Mouse (Mus musculus): ENCODE measurements around the gene 4930452B06Rik. TPM values are rescaled to one million over a fixed set of nuclear protein-coding genes. Genes with fewer than 3 reads are reported as not detected.

4930452B06Rik gene
- total RNA-seq (2014; rRNA removed) (8.3 and 10.9 TPM in 2 replicates), polyA plus RNA-seq (2015; fragmentation: Nextera tagmentation; extraction: Ambion mirVana) (7.3 and 9.2 TPM in 2 replicates)

GRCm38 (mm10) chr14:8665636-8666411 lies at the start of gene 4930452B06Rik:
TSS of gene 4930452B06Rik (minus strand) at chr14:8666240.
- H3K9me3 ChIP-seq (ENCODE audit: low read length), result no peaks in the 10 kb centered on the region
- WGBS, result under 1% methylated on average over 45 of the region's 45 CpGs
- H3K9ac ChIP-seq, result peak within 1 kb of the TSS; percentile 81
- peak within 1 kb of the TSS; percentile 89 for H3K4me2 ChIP-seq (ENCODE audit: low read depth)
- no peak for TF ChIP-seq CTCF (IDR thresholded peaks at IDR 0.05; ENCODE audit: low read depth)
- no peaks in the 10 kb centered on the region for H3K36me3 ChIP-seq (ENCODE audit: insufficient read depth)
- peak; percentile 99 for ATAC-seq
- H3K4me1 ChIP-seq (ENCODE audit: insufficient read depth), result 0 out of 2 replicates have a peak, but pooled peaks cover 3% of the 10 kb centered on the region
- 0 out of 2 replicates have a peak within 1 kb of the TSS, but pooled peaks have one; percentile 35 for H3K27ac ChIP-seq (ENCODE audit: low read depth, low read length)
- DNase-seq, result peak; percentile 90
- H3K4me3 ChIP-seq (ENCODE audit: low read depth, low read length), result peak within 1 kb of the TSS; percentile 69
- H3K27me3 ChIP-seq (ENCODE audit: insufficient read depth, low read length), result no peaks in the 10 kb centered on the region

GRCm38 (mm10) chr14:8712674-8713073 lies 46.6 kb upstream of the 4930452B06Rik start:
- no peak overlapping the region for H3K4me2 ChIP-seq (ENCODE audit: low read depth)
- H3K4me3 ChIP-seq (ENCODE audit: low read depth, low read length), result no peak overlapping the region
- WGBS, result 45% methylated on average over 4 of the region's 4 CpGs
- H3K27me3 ChIP-seq (ENCODE audit: insufficient read depth, low read length), result no peaks in the 10 kb centered on the region
- H3K27ac ChIP-seq (ENCODE audit: low read depth, low read length), result no peak overlapping the region
- TF ChIP-seq CTCF (IDR thresholded peaks at IDR 0.05; ENCODE audit: low read depth), result no peak
- H3K9me3 ChIP-seq (ENCODE audit: low read length), result no peaks in the 10 kb centered on the region
- DNase-seq, result no peak
- no peak overlapping the region for H3K9ac ChIP-seq
- no peaks in the 10 kb centered on the region for H3K4me1 ChIP-seq (ENCODE audit: insufficient read depth)
- no peaks in the 10 kb centered on the region for H3K36me3 ChIP-seq (ENCODE audit: insufficient read depth)
- ATAC-seq, result no peak

- H3K4me1 ChIP-seq (ENCODE audit: insufficient read depth), result no peaks in the 10 kb centered on the region
- H3K4me2 ChIP-seq (ENCODE audit: low read depth), result no peak overlapping the region
- 2% methylated on average over 1 of the region's 1 CpGs for WGBS
- no peak overlapping the region for H3K9ac ChIP-seq
- DNase-seq (no peak), ATAC-seq (no peak)
- no peaks in the 10 kb centered on the region for H3K9me3 ChIP-seq (ENCODE audit: low read length)
- no peaks in the 10 kb centered on the region for H3K36me3 ChIP-seq (ENCODE audit: insufficient read depth)
- no peak overlapping the region for H3K27ac ChIP-seq (ENCODE audit: low read depth, low read length)
- no peaks in the 10 kb centered on the region for H3K27me3 ChIP-seq (ENCODE audit: insufficient read depth, low read length)
- TF ChIP-seq CTCF (IDR thresholded peaks at IDR 0.05; ENCODE audit: low read depth), result no peak
- no peak overlapping the region for H3K4me3 ChIP-seq (ENCODE audit: low read depth, low read length)
Observed at GRCm38 (mm10) chr14:8689451-8689850, 23.4 kb upstream of the 4930452B06Rik start.

GRCm38 (mm10) chr14:8688462-8688861 lies 22.4 kb upstream of the 4930452B06Rik start:
- ATAC-seq, result no peak
- TF ChIP-seq CTCF (IDR thresholded peaks at IDR 0.05; ENCODE audit: low read depth), result no peak
- 40% methylated on average over 1 of the region's 1 CpGs for WGBS
- Histone ChIP-seq H3K36me3 (ENCODE audit: insufficient read depth) (no peaks in the 10 kb centered on the region), H3K27ac (ENCODE audit: low read depth, low read length) (no peak overlapping the region), H3K9me3 (ENCODE audit: low read length) (no peaks in the 10 kb centered on the region), H3K4me3 (ENCODE audit: low read depth, low read length) (no peak overlapping the region), H3K9ac (no peak overlapping the region), H3K4me1 (ENCODE audit: insufficient read depth) (no peaks in the 10 kb centered on the region), H3K27me3 (ENCODE audit: insufficient read depth, low read length) (no peaks in the 10 kb centered on the region), H3K4me2 (ENCODE audit: low read depth) (no peak overlapping the region)
- no peak for DNase-seq

GRCm38 (mm10) chr14:8686185-8686584 lies 20.1 kb upstream of the 4930452B06Rik start:
- Histone ChIP-seq H3K4me2 (ENCODE audit: low read depth) (no peak overlapping the region), H3K9ac (no peak overlapping the region), H3K9me3 (ENCODE audit: low read length) (no peaks in the 10 kb centered on the region), H3K36me3 (ENCODE audit: insufficient read depth) (no peaks in the 10 kb centered on the region), H3K27me3 (ENCODE audit: insufficient read depth, low read length) (no peaks in the 10 kb centered on the region), H3K4me1 (ENCODE audit: insufficient read depth) (no peaks in the 10 kb centered on the region), H3K27ac (ENCODE audit: low read depth, low read length) (no peak overlapping the region), H3K4me3 (ENCODE audit: low read depth, low read length) (no peak overlapping the region)
- ATAC-seq (no peak), DNase-seq (no peak)
- TF ChIP-seq CTCF (IDR thresholded peaks at IDR 0.05; ENCODE audit: low read depth), result no peak
- 97% methylated on average over 1 of the region's 1 CpGs for WGBS

GRCm38 (mm10) chr14:8679896-8680295 lies 13.9 kb upstream of the 4930452B06Rik start:
- no peak for TF ChIP-seq CTCF (IDR thresholded peaks at IDR 0.05; ENCODE audit: low read depth)
- ATAC-seq, result no peak
- 96% methylated on average over 4 of the region's 4 CpGs for WGBS

GRCm38 (mm10) chr14:8660359-8660758 lies 5.7 kb downstream of the 4930452B06Rik start:
- no peak for TF ChIP-seq CTCF (IDR thresholded peaks at IDR 0.05; ENCODE audit: low read depth)
- Histone ChIP-seq H3K4me2 (ENCODE audit: low read depth) (no peak overlapping the region), H3K27me3 (ENCODE audit: insufficient read depth, low read length) (no peaks in the 10 kb centered on the region), H3K4me1 (ENCODE audit: insufficient read depth) (no peaks in the 10 kb centered on the region), H3K9ac (no peak overlapping the region), H3K27ac (ENCODE audit: low read depth, low read length) (no peak overlapping the region), H3K9me3 (ENCODE audit: low read length) (no peaks in the 10 kb centered on the region), H3K36me3 (ENCODE audit: insufficient read depth) (no peaks in the 10 kb centered on the region), H3K4me3 (ENCODE audit: low read depth, low read length) (no peak overlapping the region)
- ATAC-seq, result no peak
- DNase-seq, result no peak

More at GRCm38 (mm10) chr14:8679896-8680295, 13.9 kb upstream of the 4930452B06Rik start:
- H3K36me3 ChIP-seq (ENCODE audit: insufficient read depth), result no peaks in the 10 kb centered on the region
- H3K4me2 ChIP-seq (ENCODE audit: low read depth), result no peak overlapping the region
- no peaks in the 10 kb centered on the region for H3K4me1 ChIP-seq (ENCODE audit: insufficient read depth)
- no peaks in the 10 kb centered on the region for H3K9me3 ChIP-seq (ENCODE audit: low read length)
- no peak overlapping the region for H3K4me3 ChIP-seq (ENCODE audit: low read depth, low read length)
- H3K27ac ChIP-seq (ENCODE audit: low read depth, low read length), result no peak overlapping the region
- DNase-seq, result no peak
- no peaks in the 10 kb centered on the region for H3K27me3 ChIP-seq (ENCODE audit: insufficient read depth, low read length)
- H3K9ac ChIP-seq, result no peak overlapping the region

Measured in forebrain, postnatal 0 days (tissue).